Mouse (Mus musculus) neural tube, embryonic 15.5 days (tissue): ENCODE results near the gene Galnt6. TPM values are rescaled to one million over a fixed set of nuclear protein-coding genes. Genes with fewer than 3 reads are reported as not detected.

ENCODE experiments used
- ATAC-seq: fragments of 200-750 bp; cut with Nextera tagmentation; 2 replicates; pipeline ENCODE4 v1.8.0; 2017; ENCODE audit warnings: mild to moderate bottlenecking, moderate TSS enrichment, moderate library complexity; ENCODE audit not compliant: low FRiP score
- H3K27ac ChIP-seq: fragments of 300-500 bp; sonication (generic); replicated peaks from 2 replicates; pipeline ENCODE4 v1.5.1; 2015; ENCODE audit warnings: mild to moderate bottlenecking, inconsistent platforms
- H3K27me3 ChIP-seq: fragments of 300-500 bp; sonication (generic); replicated peaks from 2 replicates; pipeline ENCODE4 v1.6.1; 2015; ENCODE audit warnings: inconsistent platforms
- H3K36me3 ChIP-seq: fragments of 300-500 bp; sonication (generic); 2 replicates; pipeline ENCODE4 v1.6.1; 2015; ENCODE audit warnings: inconsistent platforms
- H3K4me1 ChIP-seq: fragments of 300-500 bp; sonication (generic); 2 replicates; pipeline ENCODE4 v1.6.1; 2015; ENCODE audit warnings: inconsistent platforms
- H3K4me2 ChIP-seq: fragments of 300-500 bp; sonication (generic); 2 replicates; pipeline ENCODE4 v1.6.1; 2015; ENCODE audit warnings: inconsistent platforms, mild to moderate bottlenecking, moderate library complexity
- H3K4me3 ChIP-seq: fragments of 300-500 bp; sonication (generic); replicated peaks from 2 replicates; pipeline ENCODE4 v1.5.1; 2015; ENCODE audit warnings: mild to moderate bottlenecking, inconsistent platforms
- H3K9ac ChIP-seq: fragments of 300-500 bp; sonication (generic); replicated peaks from 2 replicates; pipeline ENCODE4 v1.6.1; 2015; ENCODE audit warnings: mild to moderate bottlenecking, inconsistent platforms
- H3K9me3 ChIP-seq: fragments of 300-500 bp; sonication (generic); replicated peaks from 2 replicates; pipeline ENCODE4 v1.6.1; 2016; ENCODE audit warnings: inconsistent platforms
- WGBS: fragments of 180-500 bp; shearing (Covaris S2); methylation state at CpG from one replicate; pipeline ENCODE4 v1.1.7; 2015; ENCODE audit warnings: mixed read lengths; 5-methylcytosine and 5-hydroxymethylcytosine counted together
- polyA plus RNA-seq: library from polyadenylated mRNA; unstranded; fragments of >200 nt; fragmentation: Nextera tagmentation; extraction: Ambion mirVana; gene quantifications from 2 replicates; pipeline ENCODE4 v1.2.1, GENCODE M21; 2015

Galnt6 gene
- polyA plus RNA-seq, 1 experiment from 2014 or later = 0.33 TPM

DNA sequence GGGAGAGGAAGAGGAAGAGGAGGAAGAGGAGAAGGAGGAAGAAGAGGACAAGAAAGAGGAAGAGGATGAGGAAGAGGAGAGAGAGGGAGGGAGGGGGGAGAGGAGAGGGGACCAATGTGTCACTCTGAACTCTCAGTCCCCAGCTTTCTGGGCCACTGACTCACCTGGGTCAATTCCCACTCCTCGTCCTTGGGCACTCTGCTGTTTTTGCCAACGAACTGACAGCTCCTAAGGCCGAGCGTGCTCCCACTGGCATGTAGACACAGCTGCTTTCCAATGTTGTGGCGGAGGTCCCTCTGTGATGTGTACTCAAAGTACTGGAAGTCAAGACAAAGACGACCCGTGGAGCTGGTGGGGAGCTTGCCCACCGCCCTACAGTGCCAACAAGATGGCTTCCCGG, 34.8 kb downstream of the Galnt6 start:
- H3K4me3 ChIP-seq = no peak overlapping the region
- no peaks in the 10 kb centered on the region for H3K4me1 ChIP-seq
- 88% methylated on average over 9 of the region's 9 CpGs for WGBS
- no peak overlapping the region for H3K27ac ChIP-seq
- no peaks in the 10 kb centered on the region for H3K27me3 ChIP-seq
- ATAC-seq = no peak
- no peaks in the 10 kb centered on the region for H3K9me3 ChIP-seq
- no peak overlapping the region for H3K4me2 ChIP-seq
- no peak overlapping the region for H3K9ac ChIP-seq
- H3K36me3 ChIP-seq = no peaks in the 10 kb centered on the region

DNA sequence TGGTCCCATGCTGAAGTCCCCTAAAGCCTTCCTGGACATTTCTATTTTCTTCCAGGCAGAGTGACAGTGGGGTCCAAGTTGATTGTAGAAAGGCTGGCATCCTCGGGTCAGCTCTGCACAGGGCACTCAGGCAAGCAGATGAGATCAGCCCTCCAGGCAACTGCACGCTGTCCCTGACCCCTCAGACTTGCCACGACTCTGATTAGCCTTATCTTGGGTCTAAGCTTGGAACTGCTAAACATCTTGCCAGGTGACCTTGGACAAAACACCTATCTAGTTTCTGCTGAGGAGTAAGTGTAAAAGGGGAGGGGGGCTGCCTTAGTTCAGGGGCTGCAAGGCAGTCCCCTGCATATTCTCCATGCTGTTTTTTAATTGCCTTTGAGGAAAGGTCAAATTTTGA, 37.2 kb downstream of the Galnt6 start:
- Histone ChIP-seq H3K4me2 (no peak overlapping the region), H3K4me3 (no peak overlapping the region), H3K36me3 (no peaks in the 10 kb centered on the region), H3K9me3 (no peaks in the 10 kb centered on the region), H3K9ac (no peak overlapping the region), H3K4me1 (peaks cover 6% of the 10 kb centered on the region), H3K27ac (no peak overlapping the region), H3K27me3 (no peaks in the 10 kb centered on the region)
- 81% methylated on average over 3 of the region's 3 CpGs for WGBS
- ATAC-seq = no peak

GRCm38 (mm10) chr15:100687430-100687971, 41.7 kb downstream of the Galnt6 start, which contains the start of gene Cela1:
Cela1 (minus strand) TSS chr15:100687921.
- Histone ChIP-seq H3K27ac (no peak within 1 kb of the TSS), H3K4me2 (peak within 1 kb of the TSS; percentile 20; the same call in 1 of the 2 replicates), H3K36me3 (no peaks in the 10 kb centered on the region), H3K4me1 (peaks cover 8% of the 10 kb centered on the region), H3K4me3 (no peak within 1 kb of the TSS), H3K9me3 (no peaks in the 10 kb centered on the region), H3K9ac (no peak within 1 kb of the TSS), H3K27me3 (no peaks in the 10 kb centered on the region)
- no peak for ATAC-seq
- WGBS = 75% methylated on average over 8 of the region's 8 CpGs

DNA sequence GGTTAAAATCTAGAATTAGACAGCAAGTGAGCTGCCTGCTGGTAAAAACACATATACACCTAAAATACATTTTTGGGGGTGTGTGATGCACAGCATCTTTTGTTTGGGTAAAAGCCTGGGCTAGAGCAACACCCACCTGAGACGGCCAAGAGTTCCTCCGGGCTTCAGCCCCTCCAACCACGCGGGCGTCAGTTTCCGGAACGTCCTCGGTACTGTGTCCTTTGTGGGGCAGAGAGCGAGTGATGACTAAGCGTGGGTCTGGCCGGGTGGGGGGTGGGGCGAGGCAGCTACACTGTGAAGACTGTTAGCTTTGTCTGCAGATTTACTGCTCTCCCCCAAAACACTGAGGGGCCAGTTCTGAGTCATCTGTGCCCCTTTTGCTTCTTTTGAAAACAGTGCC, 42.2 kb downstream of the Galnt6 start:
- Histone ChIP-seq H3K9me3 (no peaks in the 10 kb centered on the region), H3K4me3 (no peak overlapping the region), H3K36me3 (no peaks in the 10 kb centered on the region), H3K4me2 (peak overlapping the region; percentile 20; the same call in 1 of the 2 replicates), H3K27me3 (no peaks in the 10 kb centered on the region), H3K27ac (no peak overlapping the region), H3K4me1 (peaks cover 8% of the 10 kb centered on the region), H3K9ac (no peak overlapping the region)
- WGBS = 31% methylated on average over 12 of the region's 12 CpGs
- ATAC-seq = no peak

DNA sequence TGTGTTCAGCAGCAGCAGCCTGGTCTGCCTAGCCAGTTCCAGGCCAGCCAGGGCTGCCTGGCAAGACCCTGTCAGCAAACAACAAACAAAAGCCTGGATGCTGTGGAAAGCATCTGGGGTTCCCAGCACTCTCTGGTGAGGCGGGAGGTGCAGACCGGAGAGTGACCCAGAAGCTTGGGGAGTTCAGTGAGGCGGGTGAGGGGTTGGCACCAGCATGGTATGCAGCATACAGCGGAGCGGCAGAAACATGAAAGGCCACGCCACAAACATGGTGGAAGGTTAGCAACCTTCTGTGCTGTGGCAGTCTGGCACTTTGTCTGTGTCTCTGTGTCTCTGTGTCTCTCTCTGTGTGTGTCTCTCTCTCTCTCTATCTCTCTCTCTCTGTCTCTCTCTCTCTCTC, 42.7 kb downstream of the Galnt6 start:
- Histone ChIP-seq H3K27me3 (no peaks in the 10 kb centered on the region), H3K9me3 (no peaks in the 10 kb centered on the region), H3K4me1 (peaks cover 8% of the 10 kb centered on the region), H3K4me3 (no peak overlapping the region), H3K4me2 (no peak overlapping the region), H3K36me3 (no peaks in the 10 kb centered on the region), H3K27ac (no peak overlapping the region), H3K9ac (no peak overlapping the region)
- WGBS = 76% methylated on average over 6 of the region's 6 CpGs
- ATAC-seq = no peak

- H3K27ac ChIP-seq = no peak overlapping the region
- no peaks in the 10 kb centered on the region for H3K9me3 ChIP-seq
- no peak overlapping the region for H3K9ac ChIP-seq
- H3K36me3 ChIP-seq = no peaks in the 10 kb centered on the region
- 92% methylated on average over 8 of the region's 8 CpGs for WGBS
- H3K4me2 ChIP-seq = no peak overlapping the region
- no peak overlapping the region for H3K4me3 ChIP-seq
- no peaks in the 10 kb centered on the region for H3K27me3 ChIP-seq
- peaks cover 8% of the 10 kb centered on the region for H3K4me1 ChIP-seq
- no peak for ATAC-seq
Observed at GRCm38 (mm10) chr15:100685849-100686248, 43.3 kb downstream of the Galnt6 start.

GRCm38 (mm10) chr15:100685255-100685654, 43.9 kb downstream of the Galnt6 start:
- WGBS = 21% methylated on average over 13 of the region's 13 CpGs
- no peak for ATAC-seq
- Histone ChIP-seq H3K27ac (no peak overlapping the region), H3K4me1 (peaks cover 8% of the 10 kb centered on the region), H3K4me2 (no peak overlapping the region), H3K27me3 (no peaks in the 10 kb centered on the region), H3K4me3 (no peak overlapping the region), H3K9ac (no peak overlapping the region), H3K36me3 (no peaks in the 10 kb centered on the region), H3K9me3 (no peaks in the 10 kb centered on the region)

DNA sequence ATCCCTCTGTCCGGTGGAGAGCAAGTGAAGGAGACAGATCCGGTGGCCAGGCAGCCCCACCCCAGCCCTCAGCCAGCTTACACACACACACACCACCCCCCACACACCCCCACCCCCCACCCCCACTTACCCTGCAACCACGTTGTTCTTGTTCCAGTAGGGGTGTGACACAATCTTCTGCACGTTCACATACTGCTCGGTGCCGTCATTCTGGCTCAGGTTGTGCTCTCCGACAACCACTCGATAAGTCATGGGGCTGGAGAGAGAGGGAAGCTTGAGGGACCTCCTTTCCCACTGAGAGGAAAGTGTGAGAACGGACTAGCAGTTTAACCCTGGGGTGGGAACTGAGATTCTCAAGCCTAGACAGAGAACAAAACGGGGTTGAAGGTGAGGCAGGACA, 44.7 kb downstream of the Galnt6 start:
- Histone ChIP-seq H3K9me3 (no peaks in the 10 kb centered on the region), H3K36me3 (no peaks in the 10 kb centered on the region), H3K4me3 (no peak overlapping the region), H3K4me1 (peaks cover 8% of the 10 kb centered on the region), H3K9ac (no peak overlapping the region), H3K27ac (no peak overlapping the region), H3K27me3 (no peaks in the 10 kb centered on the region), H3K4me2 (no peak overlapping the region)
- no peak for ATAC-seq
- WGBS = 60% methylated on average over 10 of the region's 10 CpGs

DNA sequence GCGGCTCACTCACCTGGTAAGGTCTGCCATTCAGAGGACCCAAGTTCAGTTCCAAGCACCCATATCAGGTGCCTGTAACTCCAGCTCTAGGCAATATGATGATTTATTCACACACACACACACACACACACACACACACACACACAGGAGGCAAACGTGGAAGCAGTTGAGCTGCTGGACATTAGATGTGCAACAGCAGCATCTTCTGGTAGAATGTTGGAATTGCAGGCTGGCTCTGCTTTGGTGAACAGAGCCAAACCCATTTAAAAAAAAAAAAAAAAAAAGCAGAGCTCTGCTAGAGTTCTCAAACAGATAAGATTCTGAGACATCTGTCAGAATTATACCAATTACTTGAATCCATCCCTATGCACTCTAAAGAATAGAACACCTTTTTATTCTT, 46.1 kb downstream of the Galnt6 start:
- no peak overlapping the region for H3K9ac ChIP-seq
- H3K27me3 ChIP-seq = no peaks in the 10 kb centered on the region
- H3K4me1 ChIP-seq = peaks cover 8% of the 10 kb centered on the region
- H3K27ac ChIP-seq = no peak overlapping the region
- H3K9me3 ChIP-seq = no peaks in the 10 kb centered on the region
- no peak for ATAC-seq
- no peak overlapping the region for H3K4me2 ChIP-seq
- H3K36me3 ChIP-seq = no peaks in the 10 kb centered on the region
- WGBS = 45% methylated on average over 2 of the region's 2 CpGs
- no peak overlapping the region for H3K4me3 ChIP-seq

DNA sequence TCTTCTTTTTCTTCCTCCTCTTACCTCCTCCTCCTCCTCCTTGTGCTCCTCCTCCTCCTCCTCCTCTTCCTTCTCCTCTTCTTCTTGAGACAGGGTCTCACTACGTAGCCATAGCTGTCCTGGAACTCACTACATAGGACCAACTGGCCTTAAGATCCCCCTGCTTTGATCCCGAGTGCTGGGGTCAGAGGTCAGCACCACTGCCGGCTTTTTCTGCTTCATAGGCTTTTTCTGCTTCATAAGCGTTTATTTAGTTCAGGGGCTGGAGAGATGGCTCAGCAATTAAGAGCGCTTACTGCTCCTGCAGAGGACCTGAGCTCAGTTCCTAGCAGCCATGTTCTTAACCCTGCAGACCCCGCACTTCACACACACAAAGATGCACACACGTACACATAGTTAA, 47.4 kb downstream of the Galnt6 start:
- Histone ChIP-seq H3K9me3 (no peaks in the 10 kb centered on the region), H3K36me3 (no peaks in the 10 kb centered on the region), H3K4me3 (no peak overlapping the region), H3K4me2 (no peak overlapping the region), H3K4me1 (no peaks in the 10 kb centered on the region), H3K9ac (no peak overlapping the region), H3K27me3 (no peaks in the 10 kb centered on the region), H3K27ac (no peak overlapping the region)
- 40% methylated on average over 7 of the region's 7 CpGs for WGBS
- no peak for ATAC-seq

DNA sequence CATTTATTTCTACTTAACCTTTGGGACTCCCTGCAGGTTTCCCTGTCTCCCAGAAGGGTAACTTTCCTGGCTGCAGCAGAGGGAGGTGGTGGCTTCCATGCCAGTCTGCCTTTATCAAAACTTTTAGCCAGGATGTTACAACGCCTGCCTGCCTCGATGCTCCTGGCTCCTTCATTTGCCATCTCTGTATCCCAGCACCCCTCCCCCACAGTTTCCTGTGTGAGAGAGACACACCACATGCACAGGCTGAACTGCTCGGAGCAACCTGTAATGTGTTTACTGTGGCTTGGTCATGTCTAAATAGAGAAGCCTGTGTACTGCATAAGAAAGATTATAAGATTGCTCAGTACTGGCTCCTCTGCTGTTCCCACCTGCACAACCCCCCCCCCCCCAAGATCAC, 48.8 kb downstream of the Galnt6 start:
- no peaks in the 10 kb centered on the region for H3K9me3 ChIP-seq
- WGBS = 72% methylated on average over 3 of the region's 3 CpGs
- no peaks in the 10 kb centered on the region for H3K27me3 ChIP-seq
- no peaks in the 10 kb centered on the region for H3K4me1 ChIP-seq
- H3K4me2 ChIP-seq = no peak overlapping the region
- H3K4me3 ChIP-seq = no peak overlapping the region
- ATAC-seq = no peak
- H3K27ac ChIP-seq = no peak overlapping the region
- H3K36me3 ChIP-seq = no peaks in the 10 kb centered on the region
- H3K9ac ChIP-seq = no peak overlapping the region

DNA sequence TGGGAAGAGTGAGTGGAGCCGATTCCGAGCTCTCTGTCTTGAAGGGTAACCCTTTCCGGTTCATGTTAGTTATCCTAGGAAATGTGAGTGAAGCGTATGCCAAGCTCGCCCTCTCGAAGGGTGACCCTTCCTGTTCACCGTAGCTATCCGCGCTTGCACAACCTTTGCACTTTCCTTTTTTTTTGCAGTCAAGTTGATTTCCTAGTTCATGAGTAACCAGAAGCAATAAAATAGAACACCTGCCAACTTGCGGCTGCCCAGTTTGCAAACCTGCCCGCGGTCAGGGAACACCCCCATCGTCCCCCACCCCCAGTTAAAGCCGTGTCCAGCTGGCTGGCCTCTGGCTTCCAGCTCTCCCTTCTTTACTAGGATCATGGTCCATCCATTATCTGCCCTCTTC, 50.2 kb downstream of the Galnt6 start:
- H3K27ac ChIP-seq = no peak overlapping the region
- no peaks in the 10 kb centered on the region for H3K4me1 ChIP-seq
- H3K9me3 ChIP-seq = no peaks in the 10 kb centered on the region
- H3K9ac ChIP-seq = no peak overlapping the region
- H3K4me3 ChIP-seq = no peak overlapping the region
- WGBS = 79% methylated on average over 14 of the region's 14 CpGs
- H3K4me2 ChIP-seq = no peak overlapping the region
- no peaks in the 10 kb centered on the region for H3K27me3 ChIP-seq
- ATAC-seq = no peak
- H3K36me3 ChIP-seq = no peaks in the 10 kb centered on the region

- H3K4me3 ChIP-seq = no peak overlapping the region
- 86% methylated on average over 12 of the region's 12 CpGs for WGBS
- ATAC-seq = no peak
Observed at GRCm38 (mm10) chr15:100678581-100678980, 50.6 kb downstream of the Galnt6 start.

More at GRCm38 (mm10) chr15:100678581-100678980, 50.6 kb downstream of the Galnt6 start:
- no peak overlapping the region for H3K9ac ChIP-seq
- no peaks in the 10 kb centered on the region for H3K27me3 ChIP-seq
- no peaks in the 10 kb centered on the region for H3K4me1 ChIP-seq
- no peak overlapping the region for H3K4me2 ChIP-seq
- no peaks in the 10 kb centered on the region for H3K9me3 ChIP-seq
- no peaks in the 10 kb centered on the region for H3K36me3 ChIP-seq
- no peak overlapping the region for H3K27ac ChIP-seq
